Mouse (Mus musculus): ENCODE results near the gene Padi2. TPM values are rescaled to one million over a fixed set of nuclear protein-coding genes. Genes with fewer than 3 reads are reported as not detected.
A peak's percentile ranks its signal among the peaks of the same experiment; 100 is the strongest.

Gene Padi2
- total RNA-seq, 2 experiments from 2014 or later: 11.9 to 14.0 TPM

GRCm38 (mm10) chr4:140950574-140950973 lies 44.4 kb downstream of the Padi2 start:
- intact Hi-C loops (cut with DNase I): no loop called here

DNA sequence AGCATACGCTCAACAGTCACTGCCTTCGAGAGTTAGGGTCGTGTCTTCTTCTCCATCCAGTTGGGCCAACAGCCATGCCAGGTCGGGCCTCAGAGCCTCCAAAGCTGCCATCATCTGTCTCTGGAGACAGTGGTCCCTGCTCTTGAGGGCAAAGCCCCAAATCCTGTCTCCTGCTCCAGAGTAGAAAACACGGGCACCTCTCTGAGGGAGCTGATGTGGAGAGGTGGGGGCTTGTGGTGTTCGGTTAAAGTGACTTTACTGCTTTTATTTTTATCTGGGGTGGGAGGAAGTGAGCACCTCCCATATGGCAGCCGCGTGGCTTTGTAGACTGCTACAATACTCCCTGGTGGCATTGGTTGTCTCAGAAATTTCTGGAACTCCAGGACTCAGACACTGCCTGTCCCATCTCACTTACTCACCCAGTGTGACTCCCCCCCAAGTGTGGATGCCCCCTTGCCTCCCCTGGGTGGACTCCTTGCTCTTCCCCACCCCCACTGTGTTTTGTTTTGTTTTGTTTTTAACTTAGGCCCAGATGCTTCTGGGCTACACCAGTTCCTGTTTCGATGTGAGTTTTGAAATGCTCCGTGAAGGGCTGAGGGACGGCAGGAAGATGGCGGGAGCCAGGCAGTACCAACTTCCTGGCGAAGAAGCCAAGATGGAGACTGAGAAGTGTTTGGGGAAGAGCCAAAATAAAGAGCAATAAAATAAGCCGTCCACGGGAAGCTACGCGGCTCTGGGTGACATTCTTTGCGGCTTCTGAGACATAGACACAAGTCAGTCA lies 45.9 kb downstream of the Padi2 start:
- no peak for DNase-seq (ENCODE audit: low spot score in 2 of 2)
- intact Hi-C loops (cut with DNase I): no loop called here

More at GRCm38 (mm10) chr4:140950574-140950973, 44.4 kb downstream of the Padi2 start:
- DNase-seq (ENCODE audit: low spot score in 2 of 2): no peak

GRCm38 (mm10) chr4:140957131-140957702 lies 51.1 kb downstream of the Padi2 start:
- peak in 1 of 2 experiments; percentile 48 for DNase-seq (ENCODE audit: low spot score in 2 of 2)
- intact Hi-C loops (cut with DNase I): loop anchor here (2.0 to 5.0 kb wide), 4 partner anchors 50 to 245 kb away; partner anchors contain the start of gene Padi2

GRCm38 (mm10) chr4:140957725-140958124 lies 51.6 kb downstream of the Padi2 start:
- intact Hi-C loops (cut with DNase I): loop anchor here (2.0 to 5.0 kb wide), 4 partner anchors 51 to 245 kb away; partner anchors contain the start of gene Padi2

DNA sequence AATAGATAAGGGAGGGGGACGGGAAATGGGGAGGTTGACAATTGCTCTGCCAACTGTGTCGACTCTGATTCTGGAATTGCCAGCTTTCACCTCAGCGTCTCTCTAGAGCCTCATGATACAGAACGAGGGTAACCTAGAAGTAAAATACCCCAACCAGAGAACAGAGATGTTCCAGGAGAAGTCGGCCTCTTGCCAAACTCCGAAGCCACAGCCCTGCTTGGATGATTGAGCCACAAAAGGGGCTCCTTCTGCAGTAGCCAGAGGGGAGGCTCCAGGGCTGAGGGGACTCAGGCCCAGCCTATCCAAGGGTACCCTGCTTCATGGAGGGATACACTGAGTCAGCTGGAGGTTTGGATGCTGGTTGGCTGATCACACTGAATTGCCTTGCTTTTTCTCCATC lies 52.2 kb downstream of the Padi2 start:
- no peak for DNase-seq (ENCODE audit: low spot score in 2 of 2)
- intact Hi-C loops (cut with DNase I): loop anchor here (5.0 kb wide), 3 partner anchors 136 to 246 kb away; no protein-coding TSS in a partner anchor

More at GRCm38 (mm10) chr4:140957725-140958124, 51.6 kb downstream of the Padi2 start:
- peak; percentile 72 to 76 for DNase-seq (ENCODE audit: low spot score in 2 of 2)

DNA sequence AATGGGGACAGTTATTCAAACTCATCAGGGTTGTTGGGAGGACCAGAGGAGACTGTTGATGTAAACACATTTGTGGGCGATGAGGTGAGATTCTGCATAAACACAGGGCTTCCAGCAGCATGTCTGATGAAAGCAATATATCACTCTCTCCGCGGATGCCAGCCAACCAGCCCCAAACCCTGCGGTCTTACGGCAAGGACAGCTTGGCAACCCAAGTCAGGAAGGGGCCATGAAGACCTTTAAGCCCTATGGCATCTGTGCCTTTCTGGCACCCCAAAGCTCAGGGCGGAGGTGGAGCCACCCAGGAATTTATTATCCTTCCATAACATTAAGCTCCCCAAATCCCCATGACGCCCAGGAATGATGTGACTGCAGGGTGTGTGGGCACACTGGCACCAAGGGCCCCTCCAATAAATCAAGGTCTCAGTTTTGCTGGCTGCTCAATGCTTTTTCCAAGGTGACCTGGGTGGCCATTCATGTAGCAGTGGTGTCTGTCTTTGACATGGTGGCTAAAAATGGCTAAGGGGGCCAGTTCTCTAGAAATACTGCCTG lies 53.1 kb downstream of the Padi2 start:
- DNase-seq (ENCODE audit: low spot score in 2 of 2): no peak

DNA sequence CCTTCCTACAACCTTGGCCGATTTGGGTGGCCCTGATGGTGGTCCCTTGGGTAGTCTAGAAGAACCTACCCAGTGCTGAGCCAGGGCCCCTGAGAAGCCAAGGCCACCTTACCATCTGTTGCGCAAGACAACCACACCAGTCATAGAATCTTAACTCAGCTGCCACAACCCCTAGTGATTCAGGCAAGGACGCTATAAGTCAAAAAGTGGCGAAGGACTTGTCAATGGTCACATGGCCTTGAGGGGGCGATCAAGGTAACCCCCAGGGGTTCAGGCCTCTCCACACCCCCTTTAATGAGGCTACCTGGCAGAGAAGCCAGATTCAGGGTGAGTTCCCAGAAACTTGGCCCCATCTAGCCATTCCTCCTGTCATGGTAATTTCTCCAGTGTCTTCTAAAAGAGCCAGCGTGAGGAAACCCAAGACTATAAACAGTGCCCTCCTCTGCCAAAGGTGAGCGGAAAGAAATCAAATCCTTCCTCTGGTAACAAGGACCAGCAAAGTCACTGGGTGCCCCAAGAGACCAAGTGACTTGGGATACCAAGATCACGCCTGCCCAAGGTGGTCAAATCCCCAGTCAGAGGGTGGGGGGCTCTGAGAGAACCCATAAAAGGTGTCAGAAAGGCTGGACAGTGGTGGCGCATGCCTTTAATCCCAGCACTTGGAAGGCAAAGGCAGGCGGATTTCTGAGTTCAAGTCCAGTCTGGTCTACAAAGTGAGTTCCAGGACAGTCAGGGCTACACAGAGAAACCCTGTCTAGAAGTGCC lies 53.8 kb downstream of the Padi2 start:
- intact Hi-C loops (cut with DNase I): loop anchor here (5.0 kb wide), 3 partner anchors 138 to 248 kb away; no protein-coding TSS in a partner anchor
- DNase-seq (ENCODE audit: low spot score in 2 of 2): no peak

More for the DNA sequence above, 53.1 kb downstream of the Padi2 start:
- intact Hi-C loops (cut with DNase I): loop anchor here (5.0 kb wide), 3 partner anchors 137 to 247 kb away; no protein-coding TSS in a partner anchor

GRCm38 (mm10) chr4:140960781-140961466 lies 54.8 kb downstream of the Padi2 start, which contains the start of gene Sdhb:
Sdhb (plus strand) TSS chr4:140961203.
- DNase-seq (ENCODE audit: low spot score in 2 of 2): peak; percentile 96 to 97
- intact Hi-C loops (cut with DNase I): no loop called here

GRCm38 (mm10) chr4:140961467-140962206 lies 55.5 kb downstream of the Padi2 start:
- intact Hi-C loops (cut with DNase I): no loop called here
- no peak for DNase-seq (ENCODE audit: low spot score in 2 of 2)

DNA sequence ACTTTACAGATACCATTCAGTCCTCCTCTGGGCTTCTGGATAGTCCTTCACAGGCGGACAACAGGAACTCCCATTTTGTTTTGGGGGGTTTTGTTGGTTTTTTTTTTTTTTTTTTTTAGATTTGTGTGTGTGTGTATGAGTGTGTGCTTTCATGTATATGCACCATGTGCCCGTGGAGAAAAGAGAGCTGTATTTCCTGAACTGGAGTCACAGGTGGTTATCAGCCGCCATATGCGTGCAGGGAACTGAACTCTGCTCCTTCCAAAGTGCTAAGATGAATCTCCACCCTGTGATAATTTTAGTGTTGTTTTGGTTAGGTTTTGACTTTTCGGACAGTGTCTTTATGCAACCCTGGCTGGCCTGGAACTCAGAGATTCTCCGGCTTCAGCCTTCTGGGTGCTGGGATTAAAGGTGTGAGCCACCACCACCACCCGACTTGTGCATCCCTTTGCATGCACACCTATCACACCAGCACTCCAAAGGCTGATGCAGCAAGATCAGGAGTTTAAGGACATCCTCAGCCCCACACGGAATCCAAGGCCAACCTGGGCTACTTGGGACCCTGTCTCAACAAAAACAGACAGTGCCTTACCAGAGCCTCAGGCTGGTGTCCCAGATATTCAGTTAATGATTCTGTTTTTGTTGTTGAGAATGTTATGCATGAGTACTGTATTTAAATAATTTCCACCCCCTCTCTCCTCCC lies 56.2 kb downstream of the Padi2 start:
- DNase-seq (ENCODE audit: low spot score in 2 of 2): no peak
- intact Hi-C loops (cut with DNase I): no loop called here

DNA sequence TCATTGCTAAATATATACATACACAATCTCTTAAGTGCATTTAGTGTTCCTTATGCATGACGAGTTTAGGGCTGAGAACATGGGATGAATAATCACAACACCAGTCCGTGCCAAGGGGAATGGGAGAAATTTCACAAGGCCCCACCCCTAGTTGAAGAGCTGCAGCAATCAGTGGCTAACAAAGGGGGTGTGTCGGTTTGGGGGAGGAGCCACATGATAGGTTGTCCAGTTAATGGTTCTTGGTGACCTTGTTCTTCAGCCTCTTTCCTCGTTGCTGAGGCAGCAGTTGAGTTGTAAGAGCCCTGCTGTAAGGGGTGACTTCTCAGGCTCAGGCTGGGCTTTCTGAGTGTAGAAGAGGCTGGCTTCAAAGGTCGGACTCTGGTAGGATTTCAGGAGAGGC lies 56.8 kb downstream of the Padi2 start:
- intact Hi-C loops (cut with DNase I): no loop called here
- no peak for DNase-seq (ENCODE audit: low spot score in 2 of 2)

GRCm38 (mm10) chr4:140963941-140964597 lies 57.9 kb downstream of the Padi2 start:
- DNase-seq (ENCODE audit: low spot score in 2 of 2): peak in 1 of 2 experiments; percentile 51
- intact Hi-C loops (cut with DNase I): loop anchor here (2.0 kb wide), 1 partner anchor 67 kb away; no protein-coding TSS in a partner anchor

DNA sequence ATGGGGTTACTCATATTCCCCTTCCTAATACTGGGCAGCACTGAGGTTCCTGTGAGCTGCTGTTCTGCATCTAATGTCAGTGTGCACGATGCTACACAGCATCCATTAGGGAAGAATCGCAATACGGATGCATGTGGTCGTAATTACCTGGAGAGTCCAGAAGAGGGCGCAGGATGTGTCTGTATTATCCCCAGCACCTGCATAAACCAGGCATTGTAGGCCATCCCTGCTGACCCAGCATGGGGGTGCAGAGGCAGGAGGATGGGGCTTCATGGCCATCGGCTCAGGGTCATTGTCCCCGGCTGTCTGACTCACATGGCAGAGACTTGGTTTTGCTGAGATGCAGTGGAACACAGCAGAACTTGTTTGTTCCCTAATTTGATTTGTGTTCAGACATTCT lies 58.5 kb downstream of the Padi2 start:
- peak; percentile 59 to 73 for DNase-seq (ENCODE audit: low spot score in 2 of 2)
- intact Hi-C loops (cut with DNase I): loop anchor here (2.0 kb wide), 1 partner anchor 66 kb away; no protein-coding TSS in a partner anchor

DNA sequence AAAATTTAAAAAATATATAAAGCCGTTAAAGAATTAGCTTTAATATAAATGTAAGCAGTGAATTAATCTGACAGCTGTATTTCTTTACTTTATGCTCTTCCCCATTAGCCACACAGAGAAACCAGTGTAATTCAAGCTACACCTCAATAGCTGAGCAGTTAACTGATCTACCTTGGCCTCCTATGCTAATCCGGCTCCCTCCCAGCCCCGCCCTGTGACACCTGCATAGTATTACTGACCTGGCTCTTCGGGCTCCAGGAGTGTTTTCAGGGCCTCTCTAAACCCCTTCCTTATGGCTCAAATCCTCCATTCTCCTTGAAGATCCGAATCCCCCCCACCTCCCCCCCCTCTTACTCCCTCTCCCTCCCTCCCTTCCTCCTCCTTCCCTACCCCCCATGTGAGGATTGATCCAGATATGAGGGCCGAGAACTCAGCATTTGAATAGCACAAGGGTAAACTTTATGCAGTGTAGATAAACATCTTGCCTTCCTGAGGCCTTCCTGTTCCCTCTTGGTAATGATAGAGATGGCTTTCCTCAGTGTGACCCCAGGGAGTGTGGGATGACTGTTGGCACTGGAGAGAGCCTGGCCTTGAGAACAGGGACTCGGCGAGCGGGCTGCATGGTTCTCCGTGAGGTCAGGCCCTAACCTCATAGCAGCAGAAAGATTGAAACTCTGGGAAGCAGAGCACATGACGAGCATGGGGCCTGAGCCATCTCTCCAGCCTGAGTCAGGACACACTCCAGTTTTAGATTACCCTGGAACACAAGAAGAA lies 61.4 kb downstream of the Padi2 start:
- no peak for DNase-seq (ENCODE audit: low spot score in 2 of 2)
- intact Hi-C loops (cut with DNase I): no loop called here

GRCm38 (mm10) chr4:140971691-140972090 lies 65.5 kb downstream of the Padi2 start:
- DNase-seq (ENCODE audit: low spot score in 2 of 2): no peak
- intact Hi-C loops (cut with DNase I): no loop called here

DNA sequence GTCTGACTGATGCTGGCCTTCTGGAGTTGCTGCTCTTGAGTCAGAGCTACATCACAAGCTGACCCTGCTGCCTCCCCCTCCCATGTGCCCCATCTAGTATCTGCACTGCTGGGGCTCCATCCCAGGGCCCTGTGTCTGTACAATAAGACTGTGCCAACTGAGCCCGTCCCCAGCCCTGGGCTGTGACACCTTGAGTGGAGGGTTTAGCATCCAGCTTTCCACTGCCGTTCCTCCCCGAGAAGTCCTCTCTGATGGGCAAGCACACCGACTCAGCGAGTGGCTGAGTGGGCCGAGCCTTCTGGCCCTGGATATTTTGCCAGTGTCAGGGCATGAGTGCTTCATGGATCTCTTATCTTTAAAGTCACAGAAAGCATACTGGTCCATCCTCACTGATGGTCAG lies 68.3 kb downstream of the Padi2 start:
- intact Hi-C loops (cut with DNase I): no loop called here
- DNase-seq (ENCODE audit: low spot score in 2 of 2): no peak

All from left cerebral cortex, postnatal 36 days (tissue).